Mouse (Mus musculus) thymus, adult 2 months (tissue): ENCODE measurements at regions not wholly inside any gene's neighbourhood (a gene's known extent, or its start where the extent isn't known, plus 50 kb on each side); places are given as distances from the start of the nearest gene placed in this dataset.

Source experiments
- CTCF ChIP-seq: fragments of 200-500 bp; IDR thresholded peaks from 2 replicates; pipeline ENCODE4 v1.5.1; 2012; ENCODE audit warnings: mild to moderate bottlenecking, control low read depth, low read length, moderate library complexity, borderline replicate concordance; ENCODE audit not compliant: control insufficient read depth, poor library complexity, insufficient read depth; ENCODE audit errors: extremely low read depth
- POLR2A ChIP-seq: fragments of 200-500 bp; IDR thresholded peaks from 2 replicates; pipeline ENCODE4 v1.6.1; 2012; ENCODE audit warnings: mild to moderate bottlenecking, low read length, control low read depth, moderate library complexity; ENCODE audit not compliant: control insufficient read depth, poor library complexity, insufficient read depth; ENCODE audit errors: extremely low read depth

GRCm38 (mm10) chr16:7931676-7932075, 493.3 kb downstream of the Tmem114 start:
- no peak for TF ChIP-seq CTCF
- TF ChIP-seq POLR2A = no peak
